Mouse (Mus musculus): Measurements from ENCODE around the gene Ylpm1.

GRCm38 (mm10) chr12:85108643-85109042, 112.5 kb downstream of the Ylpm1 start:
- TF ChIP-seq CTCF (IDR thresholded peaks at IDR 0.05; ENCODE audit: low read depth) = no peak
- TF ChIP-seq EP300 (IDR thresholded peaks at IDR 0.05; ENCODE audit: low read depth) = no peak
